Mouse (Mus musculus): ENCODE data around the gene Golgb1. TPM values are rescaled to one million over a fixed set of nuclear protein-coding genes. Genes with fewer than 3 reads are reported as not detected.

The Golgb1 gene
- polyA plus RNA-seq, 1 experiment = 49.7 TPM

DNA sequence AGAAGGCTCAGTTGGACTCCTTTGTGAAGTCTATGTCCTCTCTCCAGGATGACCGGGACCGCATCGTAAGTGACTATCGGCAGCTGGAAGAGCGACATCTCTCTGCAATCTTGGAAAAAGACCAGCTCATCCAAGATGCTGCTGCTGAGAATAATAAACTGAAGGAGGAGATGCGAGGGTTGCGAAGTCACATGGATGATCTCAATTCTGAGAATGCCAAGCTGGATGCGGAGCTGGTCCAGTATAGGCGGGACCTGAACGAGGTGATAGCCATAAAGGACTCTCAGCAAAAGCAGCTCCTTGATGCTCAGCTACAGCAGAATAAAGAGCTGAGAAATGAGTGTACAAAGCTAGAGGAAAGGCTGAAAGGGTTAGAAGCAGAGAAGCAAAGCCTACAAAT lies 43.6 kb downstream of the Golgb1 start:
- Histone ChIP-seq H3K36me3 (ENCODE audit: control insufficient read depth, insufficient read depth, low read length) (peaks cover 74% of the 10 kb centered on the region), H3K4me3 (ENCODE audit: low read depth, low read length) (no peak overlapping the region), H3K27ac (ENCODE audit: insufficient read depth, low read depth, low read length) (no peak overlapping the region), H3K27me3 (ENCODE audit: control insufficient read depth, insufficient read depth, low read length) (no peaks in the 10 kb centered on the region), H3K4me1 (ENCODE audit: control insufficient read depth, insufficient read depth, insufficient read length, low read length) (no peaks in the 10 kb centered on the region)
- 90% methylated on average over 10 of the region's 10 CpGs for WGBS
- no peak for TF ChIP-seq CTCF (IDR thresholded peaks at IDR 0.05; ENCODE audit: extremely low read depth, insufficient read length, insufficient replicate concordance, low read depth, low read length)

DNA sequence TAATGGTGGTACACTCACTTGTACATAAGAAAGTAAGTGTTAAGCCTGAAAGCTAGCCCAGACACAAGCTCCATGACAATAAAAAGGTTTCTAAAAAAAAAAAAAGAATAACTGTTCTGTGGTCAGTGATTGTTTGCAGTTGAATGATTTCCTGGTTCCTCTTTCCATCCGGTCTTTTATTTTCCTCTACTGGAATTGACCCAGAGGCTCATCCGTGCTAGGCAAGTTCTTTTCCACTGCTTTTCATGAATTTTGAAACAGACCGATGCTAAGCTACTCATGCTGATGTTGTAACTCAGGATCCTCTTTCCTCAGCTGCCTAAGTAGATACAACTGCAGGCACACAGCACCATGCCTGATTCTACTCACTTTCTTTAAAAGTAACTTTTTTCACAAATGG lies 45.5 kb downstream of the Golgb1 start:
- 68% methylated on average over 3 of the region's 3 CpGs for WGBS
- Histone ChIP-seq H3K27me3 (ENCODE audit: control insufficient read depth, insufficient read depth, low read length) (no peaks in the 10 kb centered on the region), H3K4me3 (ENCODE audit: low read depth, low read length) (no peak overlapping the region), H3K36me3 (ENCODE audit: control insufficient read depth, insufficient read depth, low read length) (peaks cover 67% of the 10 kb centered on the region), H3K4me1 (ENCODE audit: control insufficient read depth, insufficient read depth, insufficient read length, low read length) (no peaks in the 10 kb centered on the region), H3K27ac (ENCODE audit: insufficient read depth, low read depth, low read length) (no peak overlapping the region)
- TF ChIP-seq CTCF (IDR thresholded peaks at IDR 0.05; ENCODE audit: extremely low read depth, insufficient read length, insufficient replicate concordance, low read depth, low read length) = no peak
- TF ChIP-seq POLR2A (IDR thresholded peaks at IDR 0.05; ENCODE audit: low read depth, low read length) = no peak

DNA sequence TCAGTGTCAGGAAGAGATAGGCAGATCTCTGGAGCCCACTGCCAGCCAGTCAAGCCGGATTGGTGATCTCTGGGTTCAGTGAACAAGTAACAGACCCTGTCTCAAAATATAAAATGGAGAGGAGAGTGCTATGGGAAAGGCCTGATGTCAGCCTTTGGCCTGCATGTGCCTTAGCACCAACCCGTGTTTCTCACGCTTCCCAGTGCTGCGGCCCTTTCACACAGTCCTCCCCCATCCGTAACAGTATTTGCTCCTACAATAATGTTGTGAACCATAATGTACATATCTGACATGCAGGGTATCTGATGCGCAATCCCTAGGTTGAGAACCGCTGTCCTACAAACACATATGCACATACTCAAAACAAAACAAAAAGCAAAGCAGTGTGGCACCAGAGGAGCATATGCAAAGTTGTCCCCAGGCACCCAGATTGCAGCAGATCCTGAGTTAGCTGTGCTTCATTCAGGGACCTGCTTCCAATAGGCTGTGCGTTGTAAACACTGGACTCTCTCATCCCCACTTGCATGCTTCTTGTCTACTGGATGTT lies 46.2 kb downstream of the Golgb1 start:
- Histone ChIP-seq H3K4me1 (ENCODE audit: control insufficient read depth, insufficient read depth, insufficient read length, low read length) (no peaks in the 10 kb centered on the region), H3K36me3 (ENCODE audit: control insufficient read depth, insufficient read depth, low read length) (peaks cover 66% of the 10 kb centered on the region), H3K27ac (ENCODE audit: insufficient read depth, low read depth, low read length) (no peak overlapping the region), H3K4me3 (ENCODE audit: low read depth, low read length) (no peak overlapping the region), H3K27me3 (ENCODE audit: control insufficient read depth, insufficient read depth, low read length) (no peaks in the 10 kb centered on the region)
- TF ChIP-seq CTCF (IDR thresholded peaks at IDR 0.05; ENCODE audit: extremely low read depth, insufficient read length, insufficient replicate concordance, low read depth, low read length) (no peak), POLR2A (IDR thresholded peaks at IDR 0.05; ENCODE audit: low read depth, low read length) (no peak)
- 93% methylated on average over 8 of the region's 8 CpGs for WGBS

DNA sequence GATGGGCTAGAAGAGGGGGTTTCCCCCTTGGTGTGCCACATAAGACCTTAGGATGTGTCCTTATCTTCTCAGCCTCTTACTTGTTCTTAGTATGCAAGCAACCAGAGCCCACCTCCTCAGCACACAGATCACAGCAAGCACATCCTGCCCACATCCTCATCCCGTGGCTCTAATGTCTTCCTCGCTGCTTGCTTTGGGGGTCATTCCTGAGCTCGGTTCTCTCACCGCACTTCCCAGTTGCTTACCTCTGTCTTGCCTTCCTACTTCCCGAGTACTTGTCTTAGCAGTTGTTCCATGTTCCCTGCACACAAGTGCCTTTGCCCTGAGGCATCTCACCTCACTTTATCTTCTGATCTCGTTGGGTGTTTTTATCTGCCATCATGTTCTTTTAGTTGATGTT lies 47.0 kb downstream of the Golgb1 start:
- WGBS = 87% methylated on average over 6 of the region's 6 CpGs
- Histone ChIP-seq H3K4me1 (ENCODE audit: control insufficient read depth, insufficient read depth, insufficient read length, low read length) (no peaks in the 10 kb centered on the region), H3K27ac (ENCODE audit: insufficient read depth, low read depth, low read length) (no peak overlapping the region), H3K4me3 (ENCODE audit: low read depth, low read length) (no peak overlapping the region), H3K36me3 (ENCODE audit: control insufficient read depth, insufficient read depth, low read length) (peaks cover 67% of the 10 kb centered on the region), H3K27me3 (ENCODE audit: control insufficient read depth, insufficient read depth, low read length) (no peaks in the 10 kb centered on the region)
- TF ChIP-seq CTCF (IDR thresholded peaks at IDR 0.05; ENCODE audit: extremely low read depth, insufficient read length, insufficient replicate concordance, low read depth, low read length) (no peak), POLR2A (IDR thresholded peaks at IDR 0.05; ENCODE audit: low read depth, low read length) (no peak)

DNA sequence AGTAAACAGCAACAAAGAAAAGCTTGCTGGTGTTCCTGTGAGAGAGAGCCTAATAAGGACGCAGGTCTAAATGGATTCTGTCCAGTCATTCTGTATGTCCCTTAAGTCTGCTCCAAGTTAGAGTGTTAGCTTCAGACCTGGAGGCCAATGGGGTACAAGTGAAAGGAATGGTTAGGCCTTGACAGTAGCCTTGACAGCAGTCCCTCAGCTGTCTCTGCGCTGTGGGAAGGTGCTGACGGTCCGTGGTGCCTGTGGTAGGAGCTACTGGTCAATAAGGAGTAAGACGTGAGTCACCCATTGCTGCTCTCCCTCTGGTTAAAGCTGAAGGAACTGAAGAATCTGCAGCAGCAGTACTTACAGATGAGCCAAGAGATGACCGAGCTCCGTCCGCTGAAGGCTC lies 49.4 kb downstream of the Golgb1 start:
- WGBS = 91% methylated on average over 8 of the region's 8 CpGs
- Histone ChIP-seq H3K4me1 (ENCODE audit: control insufficient read depth, insufficient read depth, insufficient read length, low read length) (no peaks in the 10 kb centered on the region), H3K27ac (ENCODE audit: insufficient read depth, low read depth, low read length) (no peak overlapping the region), H3K4me3 (ENCODE audit: low read depth, low read length) (no peak overlapping the region), H3K27me3 (ENCODE audit: control insufficient read depth, insufficient read depth, low read length) (no peaks in the 10 kb centered on the region), H3K36me3 (ENCODE audit: control insufficient read depth, insufficient read depth, low read length) (peaks cover 67% of the 10 kb centered on the region)
- TF ChIP-seq CTCF (IDR thresholded peaks at IDR 0.05; ENCODE audit: extremely low read depth, insufficient read length, insufficient replicate concordance, low read depth, low read length) (no peak), POLR2A (IDR thresholded peaks at IDR 0.05; ENCODE audit: low read depth, low read length) (no peak)

DNA sequence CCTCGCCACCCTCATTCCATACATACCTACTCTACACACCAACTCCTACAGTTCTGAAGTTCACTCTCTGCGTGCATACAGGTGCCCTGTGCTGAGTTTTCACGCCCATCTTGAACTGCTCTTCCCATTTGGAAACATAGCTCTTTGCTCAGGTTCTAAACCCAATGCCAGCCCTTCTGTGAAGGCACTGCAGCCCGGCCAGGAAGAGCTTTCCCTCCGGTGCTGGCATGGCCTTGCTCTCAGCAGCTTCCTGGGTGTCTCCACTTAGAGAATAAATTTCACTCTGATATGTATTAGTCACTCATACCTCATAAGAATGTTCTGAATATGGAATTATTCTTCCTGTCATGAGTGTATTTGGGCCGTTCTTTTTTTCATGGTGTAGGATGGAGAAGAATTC lies 50.4 kb downstream of the Golgb1 start:
- TF ChIP-seq POLR2A (IDR thresholded peaks at IDR 0.05; ENCODE audit: low read depth, low read length) = no peak
- TF ChIP-seq CTCF (IDR thresholded peaks at IDR 0.05; ENCODE audit: extremely low read depth, insufficient read length, insufficient replicate concordance, low read depth, low read length) = no peak
- Histone ChIP-seq H3K36me3 (ENCODE audit: control insufficient read depth, insufficient read depth, low read length) (peaks cover 68% of the 10 kb centered on the region), H3K27ac (ENCODE audit: insufficient read depth, low read depth, low read length) (no peak overlapping the region), H3K4me1 (ENCODE audit: control insufficient read depth, insufficient read depth, insufficient read length, low read length) (no peaks in the 10 kb centered on the region), H3K4me3 (ENCODE audit: low read depth, low read length) (no peak overlapping the region), H3K27me3 (ENCODE audit: control insufficient read depth, insufficient read depth, low read length) (no peaks in the 10 kb centered on the region)
- 90% methylated on average over 6 of the region's 6 CpGs for WGBS

DNA sequence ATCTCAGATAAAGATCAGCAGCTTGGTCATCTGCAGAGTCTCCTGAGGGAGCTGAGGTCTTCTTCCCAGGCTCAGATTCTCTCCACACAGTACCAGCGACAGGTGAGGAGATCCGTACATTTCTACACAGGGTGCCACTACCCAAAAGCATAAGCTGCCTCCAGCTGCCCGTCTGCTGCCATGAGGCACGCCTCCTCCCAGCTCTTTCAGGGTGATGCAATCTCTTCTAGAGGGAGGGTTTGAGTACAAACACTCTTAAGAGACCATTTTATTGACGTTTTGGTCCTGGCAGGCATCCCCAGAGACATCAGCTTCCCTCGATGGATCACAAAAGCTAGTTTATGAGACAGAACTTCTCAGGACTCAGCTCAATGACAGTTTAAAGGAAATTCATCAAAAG lies 50.9 kb downstream of the Golgb1 start:
- TF ChIP-seq CTCF (IDR thresholded peaks at IDR 0.05; ENCODE audit: extremely low read depth, insufficient read length, insufficient replicate concordance, low read depth, low read length) (no peak), POLR2A (IDR thresholded peaks at IDR 0.05; ENCODE audit: low read depth, low read length) (no peak)
- Histone ChIP-seq H3K36me3 (ENCODE audit: control insufficient read depth, insufficient read depth, low read length) (peaks cover 70% of the 10 kb centered on the region), H3K27me3 (ENCODE audit: control insufficient read depth, insufficient read depth, low read length) (no peaks in the 10 kb centered on the region), H3K4me3 (ENCODE audit: low read depth, low read length) (no peak overlapping the region), H3K27ac (ENCODE audit: insufficient read depth, low read depth, low read length) (no peak overlapping the region), H3K4me1 (ENCODE audit: control insufficient read depth, insufficient read depth, insufficient read length, low read length) (no peaks in the 10 kb centered on the region)
- 61% methylated on average over 6 of the region's 6 CpGs for WGBS

All from small intestine, adult 2 months (tissue).